Mouse (Mus musculus): ENCODE measurements around the gene Ranbp17. TPM values are rescaled to one million over a fixed set of nuclear protein-coding genes. Genes with fewer than 3 reads are reported as not detected.

The Ranbp17 gene
- polyA plus RNA-seq, 2 experiments from 2014 or later: not detected

DNA sequence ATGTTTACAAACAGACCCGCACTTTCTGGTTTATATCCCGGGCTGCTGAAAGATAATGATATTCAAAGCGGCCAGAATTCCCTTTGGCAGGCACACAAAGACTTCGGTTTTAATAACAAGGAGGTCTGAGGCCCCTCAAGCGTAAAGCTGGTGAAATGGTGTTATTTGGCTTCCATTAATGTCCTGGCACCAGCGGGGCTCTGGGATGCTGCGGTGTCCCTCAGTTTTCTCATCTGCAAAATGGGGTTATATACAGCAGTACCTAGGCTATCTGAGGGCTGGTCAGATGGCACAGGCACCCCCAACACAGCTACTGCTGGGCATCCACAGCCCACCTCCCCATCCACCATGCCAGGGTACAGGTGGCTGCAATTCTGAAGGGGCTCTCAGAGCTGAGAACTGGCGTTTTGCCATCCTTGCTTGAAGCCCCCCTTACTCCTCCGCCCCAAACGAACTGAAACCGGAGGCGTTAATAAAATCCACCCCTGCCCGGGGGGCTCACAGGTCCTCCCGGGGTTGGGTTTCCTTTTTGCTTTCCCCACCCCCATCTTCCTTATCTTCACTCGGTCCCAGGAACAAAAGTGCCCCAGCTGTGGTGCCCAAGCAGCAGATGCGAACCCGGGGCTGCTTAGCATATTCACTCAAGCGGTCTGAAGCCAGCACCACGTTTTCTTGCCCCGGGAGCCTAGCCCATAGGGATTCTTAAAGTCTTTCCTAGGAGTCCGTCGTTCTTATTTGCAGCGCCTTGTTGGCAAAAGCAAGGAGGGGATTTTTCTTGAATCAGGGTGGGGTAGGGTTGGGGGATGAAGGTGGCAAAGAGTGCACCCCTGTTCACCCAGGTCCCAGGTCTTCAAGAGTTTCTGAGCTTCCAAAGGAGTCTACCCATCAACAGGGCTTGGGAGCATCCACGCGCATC, 317.8 kb downstream of the Ranbp17 start:
- ATAC-seq: no peak

DNA sequence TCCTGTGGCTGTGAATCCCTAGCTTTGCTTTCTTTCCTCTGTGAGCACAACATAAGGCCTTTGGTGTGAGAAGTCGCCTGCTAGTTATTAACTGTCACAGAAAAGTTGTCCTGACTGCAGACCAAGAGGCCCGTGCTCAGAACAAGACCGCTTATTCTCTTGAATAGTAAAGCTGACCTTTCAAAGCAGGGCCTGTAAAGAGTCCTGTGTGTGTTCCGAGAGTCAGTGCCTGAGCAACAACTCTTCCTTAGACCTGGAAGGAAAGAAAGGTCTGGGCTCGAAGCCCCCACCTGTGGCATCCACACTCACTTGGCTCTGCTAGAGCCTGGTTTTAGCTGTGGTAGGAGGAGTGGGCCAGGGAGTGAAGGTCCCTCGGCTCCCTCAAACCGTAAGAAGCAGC, 318.5 kb downstream of the Ranbp17 start:
- ATAC-seq: no peak

GRCm38 (mm10) chr11:33193695-33194094, 319.9 kb downstream of the Ranbp17 start:
- no peak for ATAC-seq

GRCm38 (mm10) chr11:33181804-33182203, 331.7 kb downstream of the Ranbp17 start:
- peak; percentile 77 for ATAC-seq

- ATAC-seq: no peak
Measured at GRCm38 (mm10) chr11:33180701-33181116, 332.8 kb downstream of the Ranbp17 start.

- ATAC-seq: no peak
Measured at GRCm38 (mm10) chr11:33179802-33180201, 333.7 kb downstream of the Ranbp17 start.

DNA sequence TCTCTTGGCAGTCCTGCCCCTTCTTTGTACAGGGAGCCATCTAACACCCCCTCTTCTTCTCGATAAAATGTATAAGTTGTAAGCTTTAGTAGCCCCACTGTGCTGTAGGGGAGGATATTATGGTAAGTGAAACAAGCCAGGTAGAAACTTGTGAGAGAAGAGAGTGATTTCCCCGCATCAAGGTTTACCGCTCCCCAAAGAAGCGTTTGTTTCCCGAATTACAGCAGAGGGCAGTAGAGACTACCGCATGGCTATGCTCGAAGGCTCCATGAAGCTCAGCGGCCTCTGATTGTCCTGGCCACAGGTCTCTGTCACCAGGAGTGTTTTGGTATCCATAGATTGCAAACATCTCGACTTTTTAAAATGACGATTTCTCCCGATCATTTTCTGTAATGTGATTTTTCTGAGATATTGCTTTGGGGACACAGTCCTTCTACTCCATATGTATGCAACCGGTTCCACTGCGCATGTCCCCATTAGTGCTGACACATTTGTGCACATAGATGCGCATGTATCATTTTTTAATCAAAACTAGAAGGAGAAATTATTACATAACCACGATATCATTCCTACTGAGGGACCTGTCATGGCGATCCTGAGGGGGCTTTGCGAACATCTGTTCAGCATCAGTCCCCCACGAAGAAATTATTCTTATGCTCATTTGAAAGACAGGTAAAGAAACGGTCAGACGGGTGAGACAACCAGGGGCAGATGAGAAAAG, 336.9 kb downstream of the Ranbp17 start:
- ATAC-seq: no peak

GRCm38 (mm10) chr11:33175768-33176167, 337.8 kb downstream of the Ranbp17 start:
- no peak for ATAC-seq

DNA sequence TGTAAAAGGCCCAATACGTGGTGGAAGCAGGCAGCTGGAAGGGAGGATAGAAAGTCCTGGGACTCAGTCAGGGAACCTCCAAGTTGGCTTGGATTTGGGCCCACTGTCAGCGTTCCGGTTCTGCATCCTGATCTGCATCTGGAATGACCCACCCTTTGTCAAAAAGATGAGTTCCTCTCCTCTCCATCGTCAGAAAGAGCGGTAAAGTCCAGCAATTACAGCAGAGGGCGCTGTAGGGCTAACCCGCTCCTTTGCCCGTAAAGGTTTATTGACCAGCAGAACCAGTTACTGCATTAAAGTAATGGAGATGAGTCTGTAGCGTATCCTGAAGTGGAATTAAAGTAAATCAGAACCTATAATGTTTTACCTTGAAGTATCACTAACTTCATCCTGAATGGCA, 343.1 kb downstream of the Ranbp17 start:
- no peak for ATAC-seq

DNA sequence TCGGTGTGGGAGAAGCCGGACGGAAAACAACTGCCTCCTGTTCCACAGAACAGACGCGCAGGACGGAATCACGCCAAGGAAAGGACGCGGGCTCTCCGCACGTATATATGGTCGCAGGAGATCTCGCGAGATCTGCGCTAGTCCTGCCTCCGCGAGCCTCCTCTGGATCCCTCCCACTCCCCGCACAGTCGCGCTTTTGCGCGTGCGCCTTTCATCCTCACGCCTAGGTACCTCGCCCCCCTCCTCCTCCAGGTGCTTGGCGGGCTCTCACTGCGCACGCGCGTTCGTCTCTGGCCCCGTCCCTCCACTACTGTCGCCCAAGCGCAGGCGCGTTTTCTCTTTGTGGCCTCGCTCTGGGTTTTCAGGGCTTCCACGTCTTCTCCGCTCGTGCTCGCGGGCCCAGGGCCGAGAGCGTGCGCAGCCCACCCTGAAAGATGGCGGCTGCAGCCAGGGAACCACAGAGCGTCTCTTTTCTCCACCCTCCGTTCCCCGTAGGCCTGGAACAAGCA, 350.5 kb downstream of the Ranbp17 start, which contains the start of gene Npm1:
Gene Npm1, minus strand, starts transcription at position 209 of the 509 bp plus-strand sequence.
- peak; percentile 89 for ATAC-seq

DNA sequence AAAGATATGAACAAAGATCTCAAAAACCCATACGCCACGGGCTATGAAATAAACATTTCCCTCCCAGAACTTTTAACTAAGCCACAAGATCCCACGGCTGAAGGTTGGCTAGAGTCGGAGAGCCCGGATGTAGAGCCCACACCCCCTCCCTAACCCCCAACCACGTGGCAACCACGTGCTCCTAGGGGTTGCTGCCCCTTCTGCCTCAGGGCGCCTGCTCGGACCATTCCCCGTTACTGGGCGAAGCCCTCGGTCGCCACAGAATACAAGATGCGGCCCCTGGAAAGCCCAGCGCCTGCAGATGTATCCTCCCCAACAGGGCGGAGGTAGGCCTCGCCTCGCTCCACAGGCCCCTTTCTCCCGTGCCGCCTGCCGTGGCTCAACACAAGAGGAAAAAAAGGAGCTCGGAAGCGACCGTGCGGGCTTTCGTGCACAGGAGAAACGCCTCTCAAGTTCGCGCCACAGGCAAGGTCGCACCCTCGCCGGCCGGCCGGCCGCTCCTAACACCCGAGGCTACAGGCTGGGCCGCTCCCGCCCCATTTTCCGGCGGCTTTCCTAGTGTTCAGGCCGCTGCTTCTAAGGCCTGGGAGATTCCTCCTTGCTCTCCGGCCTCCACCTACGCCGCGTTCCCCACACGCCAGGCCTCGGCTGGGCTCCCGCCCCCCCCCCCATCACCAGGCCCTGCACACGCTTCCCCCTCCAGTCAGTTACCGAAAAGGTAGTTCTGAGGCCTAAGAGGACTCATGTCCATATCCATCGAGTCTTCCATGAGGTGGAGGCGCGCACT, 351.1 kb downstream of the Ranbp17 start:
- peak; percentile 61 for ATAC-seq

Other genes with a start within 250 kb of the Ranbp17 start
- not detected for gene Gm12117, start 237.0 kb downstream of the Ranbp17 start, polyA plus RNA-seq (2017; shearing (Covaris generic))
- gene Gabrp, start 65.2 kb upstream of the Ranbp17 start, polyA plus RNA-seq (2017; shearing (Covaris generic)): not detected
- not detected for gene D130052B06Rik, start 85.6 kb upstream of the Ranbp17 start, polyA plus RNA-seq (2017; shearing (Covaris generic))